Mouse (Mus musculus) cerebellum, adult 8-10 months (tissue): ENCODE data around the gene Trim32.

ENCODE experiments used
- DNase-seq: peaks from one replicate; pipeline ENCODE4 v3.0.0; 2022

Gene Trim32

GRCm38 (mm10) chr4:65604504-65605150, at the start of gene Trim32:
Gene Trim32 (plus strand): TSS chr4:65604986.
- peak; percentile 100 for DNase-seq

- DNase-seq: no peak
Observed at GRCm38 (mm10) chr4:65565493-65565892, 39.3 kb upstream of the Trim32 start.

GRCm38 (mm10) chr4:65580254-65580653, 24.5 kb upstream of the Trim32 start:
- no peak for DNase-seq

- peak; percentile 73 for DNase-seq
Observed at GRCm38 (mm10) chr4:65586947-65587346, 17.8 kb upstream of the Trim32 start.

GRCm38 (mm10) chr4:65589780-65590179, 15.0 kb upstream of the Trim32 start:
- DNase-seq: peak; percentile 47

- no peak for DNase-seq
Observed at GRCm38 (mm10) chr4:65594601-65595369, 10.0 kb upstream of the Trim32 start.

GRCm38 (mm10) chr4:65605151-65605702, 441 bp downstream of the Trim32 start:
- DNase-seq: no peak

- DNase-seq: no peak
Observed at GRCm38 (mm10) chr4:65607184-65607631, 2.4 kb downstream of the Trim32 start.

- DNase-seq: no peak
Observed at GRCm38 (mm10) chr4:65608112-65608511, 3.3 kb downstream of the Trim32 start.

- DNase-seq: no peak
Observed at GRCm38 (mm10) chr4:65610329-65610728, 5.5 kb downstream of the Trim32 start.

GRCm38 (mm10) chr4:65610896-65611295, 6.1 kb downstream of the Trim32 start:
- DNase-seq: peak; percentile 62

- DNase-seq: no peak
Observed at GRCm38 (mm10) chr4:65613135-65613534, 8.3 kb downstream of the Trim32 start.

- no peak for DNase-seq
Observed at GRCm38 (mm10) chr4:65620125-65620524, 15.3 kb downstream of the Trim32 start.

- no peak for DNase-seq
Observed at GRCm38 (mm10) chr4:65638231-65638630, 33.4 kb downstream of the Trim32 start.

- DNase-seq: no peak
Observed at GRCm38 (mm10) chr4:65642611-65643010, 37.8 kb downstream of the Trim32 start.

GRCm38 (mm10) chr4:65654723-65655122, 49.9 kb downstream of the Trim32 start:
- DNase-seq: peak; percentile 79

- DNase-seq: no peak
Observed at GRCm38 (mm10) chr4:65663176-65663575, 58.4 kb downstream of the Trim32 start.
